Mouse (Mus musculus) spleen, adult 18-20 months (tissue): ENCODE results near the gene Bricd5.

Experiments used
- DNase-seq, 2 experiments: peaks; one replicate each; pipeline ENCODE4 v3.0.0; 2022; ENCODE audit warnings: mixed read lengths in 2 of 2

The Bricd5 gene

GRCm38 (mm10) chr17:24488186-24488661 is 14.5 kb downstream of the Bricd5 start, which contains the start of gene Caskin1:
Gene Caskin1, plus strand, starts transcription at chr17:24488601.
- DNase-seq = no peak

- no peak for DNase-seq
These were observed 15.1 kb downstream of the Bricd5 start for GRCm38 (mm10) chr17:24488662-24489264.

GRCm38 (mm10) chr17:24489265-24490030 is 15.8 kb downstream of the Bricd5 start:
- no peak for DNase-seq

- DNase-seq = no peak
These were observed 16.7 kb downstream of the Bricd5 start for GRCm38 (mm10) chr17:24490399-24490798.

- DNase-seq = peak in 1 of 2 experiments; percentile 51
These were observed 21.1 kb downstream of the Bricd5 start for GRCm38 (mm10) chr17:24494627-24495335.

- DNase-seq = no peak
These were observed 21.8 kb downstream of the Bricd5 start for GRCm38 (mm10) chr17:24495443-24495842.

GRCm38 (mm10) chr17:24496026-24496425 is 22.3 kb downstream of the Bricd5 start:
- no peak for DNase-seq

- DNase-seq = no peak
These were observed 28.5 kb downstream of the Bricd5 start for GRCm38 (mm10) chr17:24502208-24502607.

GRCm38 (mm10) chr17:24504085-24504484 is 30.4 kb downstream of the Bricd5 start:
- DNase-seq = no peak

- no peak for DNase-seq
These were observed 31.7 kb downstream of the Bricd5 start for GRCm38 (mm10) chr17:24505286-24505955.

- no peak for DNase-seq
These were observed 32.8 kb downstream of the Bricd5 start for GRCm38 (mm10) chr17:24506332-24507070.

- DNase-seq = no peak
These were observed 33.5 kb downstream of the Bricd5 start for GRCm38 (mm10) chr17:24507129-24507664.

GRCm38 (mm10) chr17:24507806-24508460 is 34.2 kb downstream of the Bricd5 start:
- DNase-seq = no peak

- no peak for DNase-seq
These were observed 39.9 kb downstream of the Bricd5 start for GRCm38 (mm10) chr17:24513609-24514008.

- DNase-seq = no peak
These were observed 40.9 kb downstream of the Bricd5 start for GRCm38 (mm10) chr17:24514270-24515257.

GRCm38 (mm10) chr17:24520450-24520849 is 46.8 kb downstream of the Bricd5 start:
- no peak for DNase-seq

GRCm38 (mm10) chr17:24524734-24525133 is 51.0 kb downstream of the Bricd5 start:
- DNase-seq = no peak
